Mouse (Mus musculus) liver, postnatal 0 days (tissue): ENCODE results near the gene Rangap1.

Experiments
- CTCF ChIP-seq: sonication (generic); IDR thresholded peaks from 2 replicates; pipeline ENCODE4 v1.5.1; 2016; ENCODE audit warnings: antibody characterized with exemption, low read depth
- EP300 ChIP-seq: IDR thresholded peaks from 2 replicates; pipeline ENCODE4 v1.6.1; 2016; ENCODE audit warnings: antibody characterized with exemption, low read depth, mild to moderate bottlenecking

DNA sequence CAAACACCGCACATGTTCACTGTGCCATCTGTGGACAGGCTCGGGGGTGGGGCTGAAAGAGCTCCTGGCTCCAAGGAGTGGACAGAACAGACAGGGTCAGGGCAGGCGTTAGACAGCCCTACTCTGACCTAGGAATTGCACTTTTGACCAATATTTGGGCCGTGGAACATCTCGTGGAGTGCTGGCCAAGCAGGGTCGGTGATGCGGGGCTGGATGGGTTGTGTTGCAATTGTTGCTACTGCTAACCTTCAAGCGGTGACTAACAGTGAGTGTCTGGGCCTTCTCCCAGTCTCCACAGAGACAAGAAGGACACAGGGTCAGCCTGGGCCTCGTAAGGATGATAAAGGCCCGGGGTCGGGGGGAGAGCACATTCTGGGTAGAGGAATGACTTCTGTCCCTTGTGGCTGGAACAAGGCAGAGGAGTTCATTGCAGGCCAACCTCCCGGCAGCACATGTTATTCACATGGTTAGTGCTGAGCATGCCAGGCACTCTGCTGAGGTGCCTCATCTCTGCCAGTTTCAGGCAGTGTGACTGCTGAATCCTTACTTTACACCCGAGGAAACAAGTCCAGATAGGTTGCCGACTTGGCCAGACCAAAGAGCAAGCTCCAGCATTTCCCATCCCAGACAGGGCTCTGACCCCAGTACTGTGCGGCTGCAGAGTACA, 29.3 kb upstream of the Rangap1 start:
- TF ChIP-seq CTCF: no peak
- TF ChIP-seq EP300: no peak
